Mouse (Mus musculus) urinary bladder, adult 2 months (tissue): ENCODE results near the gene Tmco2. TPM values are rescaled to one million over a fixed set of nuclear protein-coding genes. Genes with fewer than 3 reads are reported as not detected.
"Not testable (repeated sequence)": the region's sequence is repeated elsewhere in the genome, so short reads cannot be mapped to it uniquely, and the experiment has no call there.

Experiments used
- DNase-seq: peaks from one replicate; pipeline ENCODE4 v3.0.0; 2022; ENCODE audit warnings: low spot score
- polyA plus RNA-seq: library from polyadenylated mRNA; depleted of rRNA; stranded (reverse); fragments of >200 nt; gene quantifications from 2 replicates; pipeline ENCODE4 v1.2.3, GENCODE M21; 2012; rRNA removed

The Tmco2 gene
- not detected in 2 replicates for polyA plus RNA-seq

DNA sequence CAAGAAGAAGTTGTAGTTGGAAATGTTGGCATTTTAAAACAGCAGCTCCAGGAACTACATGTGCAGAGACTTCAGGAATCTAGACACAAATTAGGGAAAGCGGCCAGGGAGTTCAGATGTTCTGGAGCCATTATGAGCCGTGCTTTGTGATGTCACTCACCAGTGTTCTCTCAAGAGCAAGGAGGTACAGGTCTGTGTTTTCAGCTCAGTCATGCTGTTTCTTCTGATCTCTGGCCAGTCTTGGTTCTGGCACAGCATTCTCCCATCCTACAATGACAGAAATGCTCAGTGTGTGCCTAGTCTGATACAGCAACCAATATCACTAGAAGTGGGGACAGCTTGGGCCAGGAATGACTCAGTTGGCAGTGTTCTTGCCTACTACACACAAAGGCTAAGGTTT is at the start of gene Tmco2:
TSS of gene Tmco2 (minus strand) at position 101 of the 400 bp plus-strand sequence.
- DNase-seq = no peak

DNA sequence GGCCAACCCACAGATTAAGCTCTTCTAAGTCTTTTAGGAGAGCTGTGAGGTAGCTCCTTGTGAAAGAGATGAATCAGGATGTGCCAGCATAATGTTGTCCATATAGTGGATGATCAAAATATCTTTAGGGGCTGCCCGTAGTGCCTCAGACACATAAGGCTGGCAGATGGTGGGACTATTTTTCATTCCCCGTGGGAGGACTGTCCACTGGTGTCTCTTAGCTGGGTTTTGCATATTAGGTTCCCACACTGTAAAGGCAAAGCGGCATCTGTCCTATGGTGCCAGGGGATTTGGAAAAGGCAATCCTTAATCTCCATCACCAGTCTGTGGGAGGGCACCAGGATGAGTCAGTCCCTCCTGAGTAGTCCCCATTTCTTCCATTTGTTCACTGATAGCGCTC is 5.7 kb downstream of the Tmco2 start:
- DNase-seq = no peak

DNA sequence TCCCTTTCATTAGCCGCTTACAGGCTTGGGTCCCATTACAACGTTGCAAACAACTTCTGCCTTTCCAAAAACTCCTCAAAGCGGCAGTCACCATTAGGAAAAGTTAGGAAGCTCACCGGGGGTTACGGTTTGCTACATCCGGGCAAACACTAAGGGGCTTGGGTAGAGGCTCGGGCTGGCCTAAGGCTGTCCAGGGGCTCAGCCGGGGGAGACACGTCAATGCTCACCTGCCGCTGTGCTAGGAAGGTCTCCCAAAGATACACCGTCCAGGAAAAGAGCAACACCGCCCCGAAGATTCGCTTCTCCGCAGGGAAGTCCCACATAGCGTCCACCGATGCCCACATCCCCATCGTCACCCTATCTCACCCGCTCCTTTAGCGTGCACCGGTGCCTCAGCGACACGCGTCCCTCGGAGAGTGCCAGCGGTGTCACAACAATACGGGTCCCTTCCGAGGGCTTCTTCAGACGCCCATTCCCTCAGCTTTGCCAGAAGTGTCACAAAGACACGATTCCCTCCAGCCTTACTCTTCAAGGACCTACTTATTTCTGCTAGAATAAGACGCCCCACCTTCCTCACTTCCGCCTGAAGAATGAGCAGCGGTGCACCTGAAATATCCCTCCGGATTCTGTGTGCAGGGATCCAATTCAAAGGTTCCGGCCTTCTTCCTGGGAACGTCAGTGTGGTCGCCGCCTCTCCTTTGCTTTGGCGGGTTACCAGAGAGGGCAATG is 11.2 kb downstream of the Tmco2 start, which contains the start of gene Zmpste24:
TSS of gene Zmpste24 (minus strand) at position 592 of the 729 bp plus-strand sequence.
- DNase-seq = peak; percentile 54

DNA sequence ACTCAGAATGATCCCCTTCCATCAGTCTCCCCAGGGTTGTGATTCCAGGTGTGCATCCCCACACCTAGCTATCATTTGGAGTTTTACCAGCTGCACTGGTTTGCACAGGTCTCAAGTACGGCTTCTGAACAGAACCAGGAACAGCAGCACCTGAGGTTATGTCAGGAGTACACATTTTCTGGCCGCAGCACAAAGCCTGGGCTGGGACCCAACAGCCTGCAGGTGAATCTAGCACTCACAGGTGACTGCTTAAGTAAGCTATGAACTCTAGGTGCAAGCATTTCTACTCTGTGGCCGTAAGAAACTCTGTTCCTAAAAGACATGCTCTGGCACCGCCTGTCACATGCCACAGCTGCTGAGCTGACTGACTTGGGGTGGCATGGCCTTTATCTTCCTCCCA is 18.8 kb downstream of the Tmco2 start:
- no peak for DNase-seq

DNA sequence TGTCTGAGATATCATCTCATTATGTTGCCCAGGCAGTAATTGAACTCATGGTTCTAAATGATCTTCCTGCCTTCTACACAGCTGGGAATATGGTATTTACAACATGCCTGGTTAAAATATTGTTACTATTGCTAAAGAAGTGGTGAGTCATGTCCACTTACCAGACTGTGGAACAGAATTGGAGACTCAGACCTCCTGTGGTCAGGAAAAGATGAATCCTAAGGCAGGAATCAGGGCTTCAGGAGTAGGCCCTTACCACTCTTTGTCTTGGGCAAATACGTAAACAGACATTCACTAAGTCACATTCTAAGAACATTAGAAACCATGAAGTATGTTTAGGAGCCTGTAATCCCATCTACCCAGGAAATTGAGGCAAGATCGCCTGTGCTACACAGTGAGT is 20.3 kb downstream of the Tmco2 start:
- no peak for DNase-seq

DNA sequence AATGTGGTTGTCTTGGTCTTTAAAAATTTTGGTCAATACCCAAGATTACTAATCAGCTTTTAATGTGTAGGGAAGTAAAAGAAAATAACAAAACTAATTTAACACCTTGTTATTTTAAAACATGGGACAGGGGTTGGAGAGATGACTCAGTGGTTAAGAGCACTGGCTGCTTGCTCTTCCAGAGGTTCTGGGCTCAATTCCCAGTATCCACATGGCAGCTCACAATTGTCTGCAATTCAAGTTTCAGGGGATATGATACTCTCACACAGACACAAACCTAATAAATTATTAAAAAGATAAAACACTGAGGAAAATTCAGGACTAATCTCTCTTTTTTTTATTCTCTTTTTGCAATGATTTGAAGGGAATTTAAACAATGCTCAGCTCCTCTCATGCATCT is 24.5 kb downstream of the Tmco2 start:
- DNase-seq = no peak

DNA sequence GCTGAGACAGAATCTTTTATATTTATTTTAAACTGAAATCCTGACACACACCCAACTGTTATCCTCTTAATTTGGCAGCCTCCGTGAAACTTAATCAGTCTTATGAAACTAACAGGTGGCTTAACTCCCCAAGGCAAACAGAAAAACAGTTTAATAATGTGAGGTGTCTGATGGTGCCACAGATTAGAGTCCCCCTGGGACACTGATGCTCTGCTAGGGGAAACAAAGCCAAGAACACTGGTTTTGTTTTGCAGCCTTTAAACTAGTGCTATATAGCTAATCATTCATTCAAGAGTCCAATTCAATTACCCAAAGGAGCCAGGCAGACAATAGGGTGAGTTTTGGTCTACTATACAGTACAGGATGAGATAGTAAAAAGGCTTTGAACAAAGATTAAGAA is 28.6 kb downstream of the Tmco2 start:
- DNase-seq = no peak

DNA sequence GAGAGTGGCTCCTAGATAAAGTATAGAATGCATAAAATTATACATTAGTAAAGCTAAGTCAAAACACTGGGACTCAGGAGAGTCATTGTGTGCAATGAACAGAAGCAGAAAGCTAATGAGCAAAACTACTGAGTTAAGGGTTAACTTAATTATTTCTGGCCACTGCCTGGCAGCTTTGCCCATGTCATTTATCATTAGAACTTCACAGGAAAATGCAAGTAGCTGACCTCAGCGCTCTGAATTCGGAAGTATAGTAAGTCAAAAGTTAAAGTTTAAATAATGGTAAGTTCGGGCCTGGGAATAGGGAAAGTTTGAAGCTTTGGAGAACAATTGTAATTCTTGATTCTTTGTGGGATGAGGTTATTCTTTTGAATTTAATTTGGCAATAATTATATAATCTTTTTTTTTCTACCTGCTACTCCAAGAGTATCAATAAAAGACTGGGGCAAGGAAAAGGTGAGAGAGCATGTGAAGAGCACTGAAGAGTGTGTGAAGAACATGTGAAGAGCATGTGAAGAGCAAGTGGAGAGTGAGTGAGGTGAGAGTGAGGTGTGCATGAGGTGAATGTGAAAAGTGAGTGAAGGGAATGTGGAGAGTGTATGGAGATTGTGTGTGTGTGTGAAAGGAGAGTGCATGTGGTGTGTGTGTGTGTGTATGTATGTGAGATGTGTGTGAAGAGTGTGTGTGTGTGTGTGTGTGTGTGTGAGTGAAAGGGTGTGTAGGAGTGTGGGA is 30.9 kb downstream of the Tmco2 start:
- no peak for DNase-seq

DNA sequence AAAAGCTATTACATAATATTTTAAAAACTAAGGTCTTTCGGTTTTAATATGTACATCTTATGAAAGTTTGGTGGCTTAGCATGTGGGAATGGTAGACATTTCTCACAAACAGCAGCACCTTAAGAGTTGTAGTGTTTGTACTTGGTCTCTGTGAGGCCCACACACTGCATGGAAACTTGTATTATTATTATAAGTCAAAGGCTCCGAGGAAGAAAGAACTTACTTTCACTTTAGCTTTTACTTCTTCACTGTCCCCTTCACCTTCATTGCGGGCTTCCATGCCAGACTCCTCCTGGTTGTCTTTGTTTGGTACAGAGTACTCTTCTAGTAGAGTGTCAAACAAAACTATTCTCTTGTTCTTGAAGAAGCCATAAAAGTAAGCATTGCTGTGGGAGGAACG is 34.8 kb downstream of the Tmco2 start:
- no peak for DNase-seq

DNA sequence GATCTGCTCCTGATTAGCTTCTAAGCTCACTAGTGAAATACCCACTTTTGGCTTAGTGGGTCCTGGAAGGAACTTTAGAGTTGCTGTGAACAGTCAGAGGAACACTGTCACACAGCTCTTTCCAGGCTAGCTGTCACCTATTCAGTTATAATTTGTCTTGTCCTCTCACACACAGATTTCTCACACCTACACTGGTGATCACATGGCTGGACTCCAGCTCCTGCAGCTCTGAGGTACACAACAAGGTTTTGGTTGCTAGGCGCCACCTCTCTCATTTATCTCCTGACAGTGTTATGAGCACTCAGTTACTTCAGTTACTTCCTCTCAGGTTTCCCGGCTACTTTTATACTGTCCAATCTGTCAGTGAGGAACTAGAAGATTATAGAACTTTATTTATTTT is 43.7 kb downstream of the Tmco2 start:
- no peak for DNase-seq

DNA sequence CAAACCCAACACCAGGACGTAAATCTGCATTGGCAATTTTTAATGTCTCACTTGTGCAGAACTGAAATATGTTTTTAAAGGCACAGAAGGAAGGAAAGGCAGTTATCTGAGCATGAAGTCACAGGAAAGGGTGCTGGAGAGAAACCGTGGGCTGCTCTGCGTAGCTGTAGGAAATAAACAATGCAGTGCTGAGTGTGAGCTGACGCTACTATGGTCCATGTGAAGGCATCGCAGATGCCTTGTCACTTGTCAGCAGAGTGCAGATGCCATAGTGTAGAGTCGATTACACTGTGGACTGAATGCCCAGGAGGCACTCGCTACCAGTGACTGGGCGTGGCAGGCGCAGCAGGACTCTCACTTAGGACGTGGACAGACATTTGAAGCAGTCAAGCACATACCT is 49.8 kb downstream of the Tmco2 start:
- not testable (repeated sequence) for DNase-seq

DNA sequence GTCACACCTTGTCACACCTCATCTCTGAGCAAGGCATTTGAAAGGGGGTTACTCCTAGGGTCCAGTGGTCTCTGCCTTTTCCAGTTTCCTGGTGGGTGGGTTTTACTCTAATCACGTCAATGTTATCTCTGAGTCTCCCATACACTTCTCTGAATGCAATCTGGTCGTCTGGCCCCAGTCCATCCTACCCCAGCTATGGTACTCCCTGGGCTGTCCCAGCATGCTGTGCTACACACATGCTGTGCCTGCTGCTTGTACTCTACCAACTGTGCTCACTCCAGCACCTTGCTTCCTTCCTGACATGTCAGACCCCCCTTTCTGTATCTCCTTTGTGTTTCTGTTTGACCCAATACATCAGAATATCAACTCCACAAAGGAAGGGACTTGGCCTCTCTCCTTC is 52.0 kb downstream of the Tmco2 start:
- DNase-seq = no peak

DNA sequence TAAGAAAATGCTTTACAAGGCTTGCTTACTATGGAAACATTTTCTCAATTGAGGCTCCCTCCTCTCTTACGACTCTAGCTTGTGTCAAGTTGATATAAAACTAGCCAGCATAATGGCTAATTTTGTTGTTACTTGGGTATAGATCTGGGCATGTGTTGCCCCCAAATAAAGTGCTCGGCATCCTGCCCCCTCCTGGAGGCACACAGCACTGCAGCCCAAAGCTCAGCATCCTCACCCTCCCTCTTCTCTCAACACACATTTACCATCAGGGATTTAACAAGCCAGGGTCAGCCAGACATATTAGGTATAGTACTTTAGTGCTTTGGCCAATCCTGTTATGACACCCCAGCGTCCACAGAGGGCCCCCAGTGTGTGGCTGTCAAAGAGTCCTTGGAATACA is 52.7 kb downstream of the Tmco2 start:
- no peak for DNase-seq

Other genes starting within 250 kb of the Tmco2 start
- gene Exo5, start 184.2 kb downstream of the Tmco2 start, polyA plus RNA-seq = 14.6 and 15.7 TPM in 2 replicates
- gene Zfp69, start 157.5 kb downstream of the Tmco2 start, polyA plus RNA-seq = 1.6 and 2.0 TPM in 2 replicates
- 13.5 and 17.5 TPM in 2 replicates for gene Smap2, start 92.0 kb downstream of the Tmco2 start, polyA plus RNA-seq
- gene Col9a2, start 69.8 kb downstream of the Tmco2 start, polyA plus RNA-seq = 0.17 and 0.21 TPM in 2 replicates
- 26.4 and 31.9 TPM in 2 replicates for gene Zmpste24, start 11.0 kb downstream of the Tmco2 start, polyA plus RNA-seq
- 10.9 and 11.9 TPM in 2 replicates for gene Rlf, start 105.9 kb upstream of the Tmco2 start, polyA plus RNA-seq
- not detected in 2 replicates for gene Gm12888, start 215.7 kb upstream of the Tmco2 start, polyA plus RNA-seq